Mouse (Mus musculus): ENCODE measurements around the gene F12. TPM values are rescaled to one million over a fixed set of nuclear protein-coding genes. Genes with fewer than 3 reads are reported as not detected.
"Not testable (repeated sequence)": the region's sequence is repeated elsewhere in the genome, so short reads cannot be mapped to it uniquely, and the experiment has no call there.

The F12 gene
- polyA plus RNA-seq, 1 experiment: 1.3 TPM

GRCm38 (mm10) chr13:55446483-55447105, 20.0 kb upstream of the F12 start:
- H3K27ac ChIP-seq (ENCODE audit: control insufficient read depth, insufficient read depth, low read depth, low read length, poor library complexity): peak overlapping the region; percentile 99
- H3K4me3 ChIP-seq (replicated peaks; ENCODE audit: control insufficient read depth, low read depth, low read length): peak overlapping the region; percentile 90
- peaks cover 16% of the 10 kb centered on the region; the same call in 1 of the 2 replicates for H3K4me1 ChIP-seq (ENCODE audit: control insufficient read depth, insufficient read depth, low read length)
- TF ChIP-seq POLR2A (IDR thresholded peaks at IDR 0.05; ENCODE audit: borderline replicate concordance, control insufficient read depth, low read depth, low read length) (no peak), CTCF (IDR thresholded peaks at IDR 0.05; ENCODE audit: control insufficient read depth, insufficient read depth, low read length) (no peak)
- 41% methylated on average over 6 of the region's 6 CpGs for WGBS

GRCm38 (mm10) chr13:55445361-55446091, 18.9 kb upstream of the F12 start:
- TF ChIP-seq CTCF (IDR thresholded peaks at IDR 0.05; ENCODE audit: control insufficient read depth, insufficient read depth, low read length): no peak
- peak; percentile 57; the same call in 1 of the 2 replicates for TF ChIP-seq POLR2A (IDR thresholded peaks at IDR 0.05; ENCODE audit: borderline replicate concordance, control insufficient read depth, low read depth, low read length)
- H3K27ac ChIP-seq (ENCODE audit: control insufficient read depth, insufficient read depth, low read depth, low read length, poor library complexity): peak overlapping the region; percentile 99
- peak overlapping the region; percentile 90 for H3K4me3 ChIP-seq (replicated peaks; ENCODE audit: control insufficient read depth, low read depth, low read length)
- 4% methylated on average over 65 of the region's 66 CpGs for WGBS
- peaks cover 13% of the 10 kb centered on the region; the same call in 1 of the 2 replicates for H3K4me1 ChIP-seq (ENCODE audit: control insufficient read depth, insufficient read depth, low read length)

GRCm38 (mm10) chr13:55444937-55445315, 18.3 kb upstream of the F12 start, which contains the start of gene Grk6:
TSS of gene Grk6 (plus strand) at chr13:55445072.
- WGBS: under 1% methylated on average over 35 of the region's 35 CpGs
- peak within 1 kb of the TSS; percentile 90 for H3K4me3 ChIP-seq (replicated peaks; ENCODE audit: control insufficient read depth, low read depth, low read length)
- H3K4me1 ChIP-seq (ENCODE audit: control insufficient read depth, insufficient read depth, low read length): peaks cover 13% of the 10 kb centered on the region; the same call in 1 of the 2 replicates
- TF ChIP-seq CTCF (IDR thresholded peaks at IDR 0.05; ENCODE audit: control insufficient read depth, insufficient read depth, low read length) (no peak), POLR2A (IDR thresholded peaks at IDR 0.05; ENCODE audit: borderline replicate concordance, control insufficient read depth, low read depth, low read length) (no peak)
- H3K27ac ChIP-seq (ENCODE audit: control insufficient read depth, insufficient read depth, low read depth, low read length, poor library complexity): peak within 1 kb of the TSS; percentile 99

DNA sequence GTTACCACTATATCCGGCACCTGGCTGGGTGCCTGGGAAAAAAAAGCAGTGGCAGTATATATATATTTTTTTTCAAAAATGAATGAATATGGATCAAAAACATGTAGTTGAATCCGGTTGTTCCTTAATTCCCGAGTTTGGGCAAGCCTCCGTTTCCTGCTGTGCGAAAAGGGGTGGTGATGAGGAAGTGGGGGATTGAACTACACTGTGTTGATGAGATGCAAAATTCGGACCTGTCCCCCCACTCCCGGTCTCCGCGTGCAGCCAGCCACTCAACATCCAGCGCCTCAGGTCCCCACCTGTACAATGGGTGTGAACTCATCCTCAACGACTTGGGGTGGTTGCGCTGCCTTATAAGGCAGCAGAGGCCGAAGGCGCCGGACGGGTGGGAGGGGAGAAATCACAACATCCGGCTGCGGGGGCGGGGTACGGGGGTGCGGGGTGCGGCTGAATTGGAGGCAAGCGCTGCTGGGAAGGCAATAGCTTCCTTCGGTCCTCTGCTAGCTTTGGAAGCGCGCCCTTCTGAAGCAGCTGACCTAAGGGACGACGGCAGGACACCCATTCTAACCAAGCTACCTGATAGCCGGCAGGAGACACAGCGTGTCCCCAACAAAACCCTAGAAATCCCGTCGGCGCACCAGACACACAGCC, 17.8 kb upstream of the F12 start:
- WGBS: under 1% methylated on average over 33 of the region's 33 CpGs
- peak overlapping the region; percentile 99 for H3K27ac ChIP-seq (ENCODE audit: control insufficient read depth, insufficient read depth, low read depth, low read length, poor library complexity)
- peaks cover 9% of the 10 kb centered on the region; the same call in 1 of the 2 replicates for H3K4me1 ChIP-seq (ENCODE audit: control insufficient read depth, insufficient read depth, low read length)
- TF ChIP-seq CTCF (IDR thresholded peaks at IDR 0.05; ENCODE audit: control insufficient read depth, insufficient read depth, low read length): no peak
- peak; percentile 73 for TF ChIP-seq POLR2A (IDR thresholded peaks at IDR 0.05; ENCODE audit: borderline replicate concordance, control insufficient read depth, low read depth, low read length)
- peak overlapping the region; percentile 77 for H3K4me3 ChIP-seq (replicated peaks; ENCODE audit: control insufficient read depth, low read depth, low read length)

GRCm38 (mm10) chr13:55443799-55444285, 17.2 kb upstream of the F12 start:
- WGBS: 19% methylated on average over 9 of the region's 9 CpGs

GRCm38 (mm10) chr13:55437111-55437629, 10.6 kb upstream of the F12 start:
- H3K27ac ChIP-seq (ENCODE audit: control insufficient read depth, insufficient read depth, low read depth, low read length, poor library complexity): not testable (repeated sequence)

More at GRCm38 (mm10) chr13:55443799-55444285, 17.2 kb upstream of the F12 start:
- peak overlapping the region; percentile 10 for H3K4me3 ChIP-seq (replicated peaks; ENCODE audit: control insufficient read depth, low read depth, low read length)
- H3K27ac ChIP-seq (ENCODE audit: control insufficient read depth, insufficient read depth, low read depth, low read length, poor library complexity): peak overlapping the region; percentile 99; the same call in 1 of the 2 replicates
- peaks cover 6% of the 10 kb centered on the region; the same call in 1 of the 2 replicates for H3K4me1 ChIP-seq (ENCODE audit: control insufficient read depth, insufficient read depth, low read length)
- TF ChIP-seq CTCF (IDR thresholded peaks at IDR 0.05; ENCODE audit: control insufficient read depth, insufficient read depth, low read length) (no peak), POLR2A (IDR thresholded peaks at IDR 0.05; ENCODE audit: borderline replicate concordance, control insufficient read depth, low read depth, low read length) (no peak)

GRCm38 (mm10) chr13:55431889-55432685, 5.5 kb upstream of the F12 start:
- Histone ChIP-seq H3K27ac (ENCODE audit: control insufficient read depth, insufficient read depth, low read depth, low read length, poor library complexity) (peak overlapping the region; percentile 63), H3K4me1 (ENCODE audit: control insufficient read depth, insufficient read depth, low read length) (peaks cover 9% of the 10 kb centered on the region; the same call in 1 of the 2 replicates), H3K4me3 (replicated peaks; ENCODE audit: control insufficient read depth, low read depth, low read length) (no peak overlapping the region)
- WGBS: 8% methylated on average over 10 of the region's 10 CpGs
- TF ChIP-seq POLR2A (IDR thresholded peaks at IDR 0.05; ENCODE audit: borderline replicate concordance, control insufficient read depth, low read depth, low read length) (no peak), CTCF (IDR thresholded peaks at IDR 0.05; ENCODE audit: control insufficient read depth, insufficient read depth, low read length) (no peak)

More at GRCm38 (mm10) chr13:55437111-55437629, 10.6 kb upstream of the F12 start:
- WGBS: 39% methylated on average over 15 of the region's 15 CpGs
- H3K4me1 ChIP-seq (ENCODE audit: control insufficient read depth, insufficient read depth, low read length); H3K4me3 ChIP-seq (replicated peaks; ENCODE audit: control insufficient read depth, low read depth, low read length): not testable (repeated sequence)

Data from bone marrow, adult 2 months (tissue).